Mouse (Mus musculus) layer of hippocampus, adult 18-20 months (tissue): ENCODE measurements around the gene Olfr1393. TPM values are rescaled to one million over a fixed set of nuclear protein-coding genes. Genes with fewer than 3 reads are reported as not detected.
"Not testable (repeated sequence)": the region's sequence is repeated elsewhere in the genome, so short reads cannot be mapped to it uniquely, and the experiment has no call there.

ENCODE experiments used
- DNase-seq, 2 experiments: peaks; one replicate each; pipeline ENCODE4 v3.0.0; 2022; ENCODE audit warnings: low spot score in 2 of 2
- total RNA-seq, 2 experiments: library from RNA; stranded (reverse); gene quantifications; 2 replicates each; pipeline ENCODE4 v1.2.3; 2021

Gene Olfr1393
- total RNA-seq, 2 experiments from 2014 or later = not detected

- DNase-seq = peak; percentile 30 to 50
Observed at GRCm38 (mm10) chr11:49250422-49251379, 27.4 kb upstream of the Olfr1393 start.

GRCm38 (mm10) chr11:49251380-49251761 is 26.7 kb upstream of the Olfr1393 start:
- DNase-seq = no peak

GRCm38 (mm10) chr11:49252048-49252447 is 26.1 kb upstream of the Olfr1393 start:
- no peak for DNase-seq

GRCm38 (mm10) chr11:49253035-49253434 is 25.1 kb upstream of the Olfr1393 start:
- DNase-seq = no peak

- DNase-seq = no peak
Observed at GRCm38 (mm10) chr11:49259296-49259695, 18.8 kb upstream of the Olfr1393 start.

- peak in 1 of 2 experiments; percentile 39 for DNase-seq
Observed at GRCm38 (mm10) chr11:49259829-49260228, 18.3 kb upstream of the Olfr1393 start.

GRCm38 (mm10) chr11:49260598-49261312 is 17.3 kb upstream of the Olfr1393 start:
- DNase-seq = no peak

- no peak for DNase-seq
Observed at GRCm38 (mm10) chr11:49261313-49261855, 16.7 kb upstream of the Olfr1393 start.

GRCm38 (mm10) chr11:49262286-49262685 is 15.8 kb upstream of the Olfr1393 start:
- no peak for DNase-seq

GRCm38 (mm10) chr11:49263149-49263548 is 15.0 kb upstream of the Olfr1393 start:
- no peak for DNase-seq

GRCm38 (mm10) chr11:49264081-49264480 is 14.0 kb upstream of the Olfr1393 start:
- DNase-seq = no peak

GRCm38 (mm10) chr11:49264622-49265021 is 13.5 kb upstream of the Olfr1393 start:
- no peak for DNase-seq

- no peak for DNase-seq
Observed at GRCm38 (mm10) chr11:49265101-49265500, 13.0 kb upstream of the Olfr1393 start.

- DNase-seq = no peak
Observed at GRCm38 (mm10) chr11:49266671-49267070, 11.4 kb upstream of the Olfr1393 start.

GRCm38 (mm10) chr11:49267316-49267715 is 10.8 kb upstream of the Olfr1393 start:
- DNase-seq = no peak

GRCm38 (mm10) chr11:49267970-49268579 is 10.0 kb upstream of the Olfr1393 start:
- DNase-seq = no peak

GRCm38 (mm10) chr11:49269761-49270160 is 8.3 kb upstream of the Olfr1393 start:
- no peak for DNase-seq

- DNase-seq = no peak
Observed at GRCm38 (mm10) chr11:49270368-49270767, 7.7 kb upstream of the Olfr1393 start.

GRCm38 (mm10) chr11:49271334-49271733 is 6.8 kb upstream of the Olfr1393 start:
- peak in 1 of 2 experiments; percentile 52 for DNase-seq

- DNase-seq = no peak
Observed at GRCm38 (mm10) chr11:49273834-49274519, 4.1 kb upstream of the Olfr1393 start.

GRCm38 (mm10) chr11:49284982-49285381 is 6.9 kb downstream of the Olfr1393 start, which contains the start of gene Olfr1392:
Olfr1392 (plus strand) TSS chr11:49285282.
- not testable (repeated sequence) for DNase-seq
